Mouse (Mus musculus) cortical plate, adult 2 months (tissue): ENCODE measurements around the gene Gm47995. TPM values are rescaled to one million over a fixed set of nuclear protein-coding genes. Genes with fewer than 3 reads are reported as not detected.

Source experiments
- H3K27ac ChIP-seq: fragments of 200-500 bp; 2 replicates; pipeline ENCODE4 v1.5.1; 2012; ENCODE audit warnings: low read length, control low read depth, inconsistent platforms; ENCODE audit not compliant: insufficient read depth
- H3K4me1 ChIP-seq: fragments of 200-500 bp; 2 replicates; pipeline ENCODE4 v1.6.1; 2011; ENCODE audit warnings: low read length; ENCODE audit not compliant: control insufficient read depth, insufficient read depth
- H3K4me3 ChIP-seq: fragments of 200-500 bp; 2 replicates; pipeline ENCODE4 v1.5.1; 2011; ENCODE audit warnings: mild to moderate bottlenecking, low read length, control low read depth; ENCODE audit not compliant: insufficient read depth
- CTCF ChIP-seq: fragments of 200-500 bp; IDR thresholded peaks from 2 replicates; pipeline ENCODE4 v1.5.1; 2011; ENCODE audit warnings: mild to moderate bottlenecking, control low read depth, low read length; ENCODE audit not compliant: insufficient read depth; ENCODE audit errors: extremely low read depth
- POLR2A ChIP-seq: fragments of 200-500 bp; IDR thresholded peaks from 2 replicates; pipeline ENCODE4 v1.6.1; 2011; ENCODE audit warnings: mild to moderate bottlenecking, low read length, control low read depth; ENCODE audit not compliant: insufficient read depth; ENCODE audit errors: extremely low read depth
- polyA plus RNA-seq: library from polyadenylated mRNA; depleted of rRNA; stranded (reverse); fragments of >200 nt; gene quantifications from 2 replicates; pipeline ENCODE4 v1.2.3, GENCODE M21; 2012; rRNA removed

Gm47995 gene
- polyA plus RNA-seq, 1 experiment = not detected

DNA sequence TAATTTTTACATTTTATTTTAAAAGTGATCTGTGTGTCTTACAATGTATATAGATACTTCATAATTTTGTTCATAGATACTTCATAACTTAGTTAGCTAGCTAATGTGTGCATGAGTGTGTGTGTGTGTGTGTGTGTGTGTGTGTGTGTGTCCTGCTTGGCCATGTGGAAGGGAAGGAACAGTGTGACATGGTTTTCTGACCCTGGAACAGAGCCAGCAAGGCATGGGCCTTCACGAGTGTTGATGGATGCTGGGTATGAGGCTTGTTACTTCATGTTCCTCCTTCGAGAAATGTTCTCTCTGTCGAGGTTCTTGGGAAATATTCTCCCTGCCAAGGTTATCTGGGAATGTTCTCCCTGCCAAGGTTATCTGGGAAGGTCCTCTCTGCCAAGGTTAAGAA, 35.5 kb downstream of the Gm47995 start:
- no peak overlapping the region for H3K27ac ChIP-seq
- TF ChIP-seq POLR2A (no peak), CTCF (no peak)
- H3K4me1 ChIP-seq = no peaks in the 10 kb centered on the region
- H3K4me3 ChIP-seq = no peak overlapping the region

DNA sequence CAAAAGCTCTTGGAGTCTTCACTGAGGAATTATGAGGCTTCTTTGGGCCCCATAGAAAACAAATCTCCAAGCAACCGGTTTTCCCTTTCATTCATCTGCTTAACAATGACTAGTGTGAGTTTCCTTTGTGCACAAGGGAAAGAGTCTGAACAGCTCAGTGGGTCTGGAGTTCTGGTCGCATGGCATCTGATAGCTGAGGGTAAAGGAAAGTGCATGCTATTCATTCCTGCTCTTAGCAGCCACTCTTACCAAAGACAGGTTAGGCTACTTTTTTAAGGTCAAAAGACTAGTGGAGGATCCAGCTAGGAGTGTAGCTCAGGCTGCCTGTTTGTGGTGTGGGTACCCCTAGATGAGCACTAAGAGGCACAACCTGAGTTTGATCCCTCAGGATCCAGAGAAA, 37.3 kb downstream of the Gm47995 start:
- no peak overlapping the region for H3K4me3 ChIP-seq
- no peak overlapping the region for H3K27ac ChIP-seq
- TF ChIP-seq POLR2A (no peak), CTCF (no peak)
- no peaks in the 10 kb centered on the region for H3K4me1 ChIP-seq

DNA sequence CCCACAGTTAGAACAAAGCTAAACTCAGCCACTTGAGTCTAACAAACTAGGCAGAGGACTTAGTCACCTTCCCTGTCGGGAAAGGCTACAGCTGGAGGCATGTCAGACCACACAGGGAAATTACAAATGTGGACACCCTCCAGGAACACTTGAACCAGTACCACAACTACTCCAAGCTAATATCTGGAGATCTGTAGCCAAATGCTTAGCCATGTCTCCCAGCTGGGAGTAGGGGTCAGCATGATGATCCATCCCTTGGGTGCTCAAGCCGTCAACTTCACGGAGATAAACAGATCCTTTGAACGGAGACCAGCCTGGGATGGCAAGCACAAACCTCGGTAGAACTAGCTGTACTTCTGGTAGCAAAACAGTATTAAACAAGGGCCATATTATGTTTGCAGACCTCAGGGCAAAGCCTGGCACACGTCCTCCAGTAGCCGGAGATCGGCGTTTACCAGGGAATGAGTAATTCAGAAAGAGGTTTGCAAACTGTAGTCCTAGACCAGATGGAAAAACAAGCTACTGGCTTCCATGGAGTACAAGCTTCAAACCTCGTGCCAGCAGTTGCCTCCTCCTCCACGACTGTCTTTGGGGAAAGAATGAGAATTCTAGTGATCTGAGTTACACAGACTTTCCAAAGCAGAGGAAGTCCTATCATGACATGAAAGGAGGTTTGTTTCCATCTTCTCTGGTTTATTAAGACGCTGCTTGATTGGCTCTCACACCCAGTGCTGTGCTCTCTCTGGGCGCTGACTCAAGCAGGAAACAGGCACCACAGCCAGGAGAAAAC, 38.1 kb downstream of the Gm47995 start:
- Histone ChIP-seq H3K27ac (no peak overlapping the region), H3K4me1 (no peaks in the 10 kb centered on the region), H3K4me3 (no peak overlapping the region)
- TF ChIP-seq CTCF (no peak), POLR2A (no peak)

DNA sequence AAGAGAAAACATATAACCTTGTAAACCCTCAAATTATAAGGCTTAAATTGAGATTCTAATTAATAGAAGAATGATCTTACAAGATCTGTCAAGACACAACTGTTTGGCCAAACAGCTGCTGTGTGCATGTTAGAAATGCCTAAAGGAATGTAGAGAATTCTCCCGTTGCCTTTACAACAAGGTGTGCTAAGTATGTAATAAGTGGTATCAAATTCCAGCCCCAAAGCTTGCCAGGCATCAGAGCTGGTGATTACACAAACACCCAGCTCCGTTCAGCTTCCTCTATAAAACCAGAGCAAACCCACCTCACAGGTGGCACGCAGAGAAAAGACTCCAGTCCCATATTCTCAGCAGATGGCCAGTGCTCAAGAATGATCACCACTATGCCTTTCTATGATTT, 39.5 kb downstream of the Gm47995 start:
- no peak for TF ChIP-seq POLR2A
- no peak for TF ChIP-seq CTCF
- Histone ChIP-seq H3K27ac (no peak overlapping the region), H3K4me1 (no peaks in the 10 kb centered on the region)

DNA sequence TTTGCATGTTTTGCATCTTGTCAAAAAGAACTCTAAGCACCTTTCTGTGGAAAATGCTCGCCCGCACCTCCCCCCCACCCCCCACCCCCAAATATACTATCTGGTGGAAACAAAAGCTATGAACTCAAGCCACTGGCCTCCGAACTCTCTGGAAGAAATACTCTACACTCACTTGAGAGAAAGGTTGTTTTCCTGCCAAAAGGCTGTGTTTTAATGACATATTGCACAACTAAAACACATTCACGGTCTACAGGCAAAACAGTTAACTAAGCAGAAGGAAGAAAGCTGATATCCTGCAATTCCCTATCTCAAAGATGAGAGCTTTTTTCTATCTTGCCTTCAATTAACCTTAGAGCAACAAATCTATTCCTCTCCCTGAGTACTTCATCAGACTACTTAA, 45.1 kb downstream of the Gm47995 start:
- Histone ChIP-seq H3K27ac (no peak overlapping the region), H3K4me3 (no peak overlapping the region), H3K4me1 (no peaks in the 10 kb centered on the region)
- TF ChIP-seq POLR2A (no peak), CTCF (no peak)

More for the DNA sequence above, 39.5 kb downstream of the Gm47995 start:
- H3K4me3 ChIP-seq = no peak overlapping the region

DNA sequence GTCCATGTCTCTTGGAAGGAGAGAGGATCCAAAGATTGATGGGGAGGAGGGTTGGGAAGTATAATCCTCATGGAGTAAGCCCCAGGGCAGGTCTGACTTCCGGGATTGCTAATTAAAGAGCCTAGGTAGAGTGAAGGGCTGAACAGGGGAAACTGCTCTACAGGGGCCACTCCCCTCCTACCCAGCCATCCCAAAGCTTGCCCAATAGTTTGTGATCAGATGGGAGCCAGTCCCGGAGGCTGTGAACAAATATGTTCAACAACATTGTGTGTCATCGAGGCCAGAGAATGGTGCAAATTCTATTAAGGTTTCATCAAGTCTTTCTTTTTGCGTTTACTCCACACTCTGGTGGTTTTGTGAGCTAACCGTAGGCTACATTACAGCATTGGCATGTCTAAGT, 45.8 kb downstream of the Gm47995 start:
- TF ChIP-seq CTCF (no peak), POLR2A (no peak)
- Histone ChIP-seq H3K27ac (no peak overlapping the region), H3K4me3 (no peak overlapping the region), H3K4me1 (no peaks in the 10 kb centered on the region)

DNA sequence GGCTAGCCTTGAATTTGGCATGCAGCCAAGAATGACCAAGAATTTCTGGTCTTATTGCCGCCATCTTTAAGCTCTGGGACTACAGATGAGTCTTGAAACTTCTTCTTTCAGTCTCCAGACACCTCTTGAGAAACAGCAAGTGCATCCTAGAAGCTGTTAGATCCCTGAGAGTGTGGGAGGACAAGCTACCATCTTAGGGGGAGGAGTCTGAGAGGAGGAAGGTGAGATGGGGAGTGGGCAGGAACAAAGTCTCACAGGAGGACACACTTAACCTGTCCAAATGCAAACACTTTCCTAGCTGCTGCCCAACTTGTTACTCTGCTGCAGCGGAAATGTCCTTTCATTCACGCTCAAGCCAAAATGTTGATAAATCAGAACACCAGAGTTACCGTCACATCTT, 46.5 kb downstream of the Gm47995 start:
- no peaks in the 10 kb centered on the region for H3K4me1 ChIP-seq
- no peak overlapping the region for H3K4me3 ChIP-seq
- H3K27ac ChIP-seq = no peak overlapping the region
- TF ChIP-seq CTCF (no peak), POLR2A (no peak)

DNA sequence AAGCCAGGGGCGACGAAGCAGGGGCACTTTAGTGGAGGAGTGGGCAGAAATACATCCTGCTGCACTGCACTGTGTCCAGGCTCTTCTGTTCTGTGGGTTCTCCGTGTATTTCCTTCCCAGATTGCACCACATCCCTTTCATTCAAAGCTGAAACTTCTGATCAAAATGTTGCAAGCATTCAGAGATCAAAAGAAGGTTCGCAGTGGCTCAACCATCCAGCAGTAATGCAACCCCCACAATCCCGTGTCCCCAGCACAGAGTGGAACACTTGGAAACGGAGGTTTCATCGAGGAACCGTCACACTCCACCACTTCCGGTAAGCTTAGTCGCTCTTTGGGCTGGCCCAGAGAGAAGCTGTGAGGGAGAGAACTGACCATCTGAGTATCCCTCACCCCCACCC, 46.9 kb downstream of the Gm47995 start:
- no peak overlapping the region for H3K27ac ChIP-seq
- H3K4me1 ChIP-seq = no peaks in the 10 kb centered on the region
- TF ChIP-seq CTCF = no peak
- TF ChIP-seq POLR2A = no peak
- no peak overlapping the region for H3K4me3 ChIP-seq

DNA sequence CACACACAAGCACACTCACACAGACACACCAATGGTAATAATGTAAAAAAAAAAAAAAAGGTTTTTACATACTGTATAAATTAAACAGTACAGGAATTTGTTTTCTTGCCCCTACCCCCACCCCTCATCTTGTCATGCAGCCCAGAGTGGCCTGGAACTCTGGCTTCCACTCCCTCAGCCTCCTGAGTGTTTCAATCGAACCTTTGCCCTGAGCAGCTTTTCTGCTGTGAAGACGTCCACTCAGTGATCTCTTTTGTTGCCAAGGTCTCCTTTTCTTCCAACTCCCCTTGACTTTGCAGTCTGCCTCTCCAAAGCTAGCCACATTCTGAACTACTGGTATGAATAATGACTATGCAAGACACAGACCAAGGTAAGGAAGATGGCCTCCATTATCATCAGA, 47.6 kb downstream of the Gm47995 start:
- no peaks in the 10 kb centered on the region for H3K4me1 ChIP-seq
- H3K4me3 ChIP-seq = no peak overlapping the region
- no peak overlapping the region for H3K27ac ChIP-seq
- TF ChIP-seq CTCF (no peak), POLR2A (no peak)

Other genes starting within 250 kb of the Gm47995 start
- 4.6 and 6.3 TPM in 2 replicates for gene Hmcn1, start 205.0 kb upstream of the Gm47995 start, polyA plus RNA-seq
- gene Gm47985, start 15.9 kb upstream of the Gm47995 start, polyA plus RNA-seq = not detected in 2 replicates
- not detected in 2 replicates for gene Gm8947, start 6.1 kb upstream of the Gm47995 start, polyA plus RNA-seq
- gene 3110040M04Rik, start 5.7 kb downstream of the Gm47995 start, polyA plus RNA-seq = not detected in 2 replicates
- not detected in 2 replicates for gene Gm47996, start 11.7 kb downstream of the Gm47995 start, polyA plus RNA-seq
- gene Ivns1abp, start 146.0 kb downstream of the Gm47995 start, polyA plus RNA-seq = 124 and 131 TPM in 2 replicates
- gene Swt1, start 230.0 kb downstream of the Gm47995 start, polyA plus RNA-seq = 10.9 and 12.3 TPM in 2 replicates
- 29.8 and 31.3 TPM in 2 replicates for gene Trmt1l, start 230.1 kb downstream of the Gm47995 start, polyA plus RNA-seq